Mouse (Mus musculus) MEL-GATA-1-ER (cell line): ENCODE results near the gene Lhx5.

Experiments used
- DNase-seq: peaks from one replicate; pipeline ENCODE4 v3.0.0-alpha.2; 2012; ENCODE audit warnings: low read depth; ENCODE audit errors: extremely low read depth

Gene Lhx5

GRCm38 (mm10) chr5:120461902-120462301 lies 30.4 kb downstream of the Lhx5 start:
- no peak for DNase-seq

GRCm38 (mm10) chr5:120464321-120464720 lies 32.8 kb downstream of the Lhx5 start:
- DNase-seq: no peak

- no peak for DNase-seq
Observed at GRCm38 (mm10) chr5:120465062-120465461, 33.6 kb downstream of the Lhx5 start.

- peak; percentile 98 for DNase-seq
Observed at GRCm38 (mm10) chr5:120465860-120466259, 34.4 kb downstream of the Lhx5 start.

- peak; percentile 38 for DNase-seq
Observed at GRCm38 (mm10) chr5:120467026-120467425, 35.5 kb downstream of the Lhx5 start.

GRCm38 (mm10) chr5:120468336-120468735 lies 36.8 kb downstream of the Lhx5 start:
- DNase-seq: no peak

GRCm38 (mm10) chr5:120468830-120469229 lies 37.3 kb downstream of the Lhx5 start:
- DNase-seq: no peak

GRCm38 (mm10) chr5:120471538-120471937 lies 40.0 kb downstream of the Lhx5 start:
- DNase-seq: no peak

GRCm38 (mm10) chr5:120472770-120473169 lies 41.3 kb downstream of the Lhx5 start, which contains the start of gene Sdsl:
TSS of gene Sdsl (minus strand) at chr5:120472810.
- DNase-seq: no peak

- no peak for DNase-seq
Observed at GRCm38 (mm10) chr5:120473361-120473760, 41.9 kb downstream of the Lhx5 start.

GRCm38 (mm10) chr5:120475861-120476260 lies 44.4 kb downstream of the Lhx5 start:
- DNase-seq: no peak

GRCm38 (mm10) chr5:120476296-120476695 lies 44.8 kb downstream of the Lhx5 start, which contains the start of gene Sds:
TSS of gene Sds (plus strand) at chr5:120476526.
- DNase-seq: no peak

GRCm38 (mm10) chr5:120477993-120478392 lies 46.5 kb downstream of the Lhx5 start:
- DNase-seq: no peak

GRCm38 (mm10) chr5:120479538-120479937 lies 48.0 kb downstream of the Lhx5 start:
- DNase-seq: no peak

- DNase-seq: no peak
Observed at GRCm38 (mm10) chr5:120481205-120481604, 49.7 kb downstream of the Lhx5 start.

- DNase-seq: no peak
Observed at GRCm38 (mm10) chr5:120483399-120483798, 51.9 kb downstream of the Lhx5 start.

- DNase-seq: no peak
Observed at GRCm38 (mm10) chr5:120487844-120488243, 56.3 kb downstream of the Lhx5 start.

- DNase-seq: no peak
Observed at GRCm38 (mm10) chr5:120490679-120491192, 59.2 kb downstream of the Lhx5 start.
